Mouse (Mus musculus): ENCODE results near the gene Lyrm1. TPM values are rescaled to one million over a fixed set of nuclear protein-coding genes. Genes with fewer than 3 reads are reported as not detected.

Gene Lyrm1
- polyA plus RNA-seq (2012; rRNA removed): 16.6 and 19.4 TPM in 2 replicates

DNA sequence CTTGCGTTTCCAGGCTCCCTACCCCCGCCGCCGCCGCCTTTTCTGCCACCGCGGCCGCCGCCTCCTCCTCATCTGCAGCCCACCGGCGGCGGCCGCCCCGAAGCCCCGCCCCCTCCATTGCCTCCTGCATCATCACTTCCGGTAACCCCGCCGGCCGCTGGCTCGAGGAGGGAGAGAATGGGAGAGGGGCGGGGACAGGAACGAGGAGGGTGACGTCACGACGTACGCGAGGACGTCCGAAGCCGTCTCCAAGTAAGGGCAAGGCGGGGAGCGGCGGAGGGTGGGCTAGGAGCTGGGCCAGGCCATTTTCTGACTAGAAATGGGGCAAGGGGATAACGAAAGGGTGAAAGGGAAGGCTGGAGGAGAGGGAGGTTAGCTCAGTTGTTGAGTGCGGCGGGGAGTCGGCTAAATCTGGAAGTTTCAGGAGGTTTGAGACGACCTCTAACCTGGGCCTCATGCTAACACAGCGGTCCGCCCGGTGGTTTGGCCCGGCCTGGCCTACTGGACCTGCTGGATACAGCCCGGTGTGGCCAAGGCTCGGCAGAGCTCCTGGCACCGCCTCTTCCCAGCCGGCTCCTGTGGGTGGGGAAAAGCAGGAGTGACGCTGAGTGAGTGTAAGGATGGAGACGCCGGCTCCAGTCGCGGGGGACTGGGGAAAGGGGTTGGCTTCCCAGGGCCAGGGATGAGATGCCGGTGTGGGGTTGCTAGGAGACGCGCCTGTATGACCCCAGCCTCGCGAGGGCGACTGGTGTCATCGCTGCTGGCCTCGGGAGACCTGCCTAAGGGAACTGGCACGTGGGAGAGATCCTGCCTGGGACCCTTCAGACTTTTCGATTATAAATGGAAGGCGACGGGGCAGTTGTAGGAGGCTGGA, at the start of gene Lyrm1, which contains the start of gene Dcun1d3:
Gene Lyrm1 (plus strand): TSS at position 223 of the 874 bp plus-strand sequence.
Gene Dcun1d3 (minus strand): TSS at position 660 of the 874 bp plus-strand sequence.
- peak; percentile 71 for TF ChIP-seq POLR2A (IDR thresholded peaks at IDR 0.05; ENCODE audit: borderline replicate concordance, insufficient read depth, low read length)
- TF ChIP-seq CTCF (IDR thresholded peaks at IDR 0.05; ENCODE audit: borderline replicate concordance, insufficient read depth, low read depth, low read length): no peak
- Histone ChIP-seq H3K27me3 (ENCODE audit: control insufficient read depth, insufficient read depth, low read length) (no peaks in the 10 kb centered on the region), H3K27ac (ENCODE audit: insufficient read depth, low read length) (peak within 1 kb of the TSS; percentile 94), H3K4me3 (replicated peaks; ENCODE audit: insufficient read depth, low read depth, low read length) (peak within 1 kb of the TSS; percentile 86), H3K4me1 (ENCODE audit: control insufficient read depth, insufficient read depth, low read length) (no peaks in the 10 kb centered on the region)
- DNase-seq: peak; percentile 97
- under 1% methylated on average over 63 of the region's 63 CpGs for WGBS

GRCm38 (mm10) chr7:119847396-119847795, 48.3 kb upstream of the Lyrm1 start:
- H3K4me1 ChIP-seq (ENCODE audit: control insufficient read depth, insufficient read depth, low read length): no peaks in the 10 kb centered on the region
- H3K4me3 ChIP-seq (replicated peaks; ENCODE audit: insufficient read depth, low read depth, low read length): no peak overlapping the region
- H3K27me3 ChIP-seq (ENCODE audit: control insufficient read depth, insufficient read depth, low read length): no peaks in the 10 kb centered on the region
- H3K27ac ChIP-seq (ENCODE audit: insufficient read depth, low read length): no peak overlapping the region
- TF ChIP-seq CTCF (IDR thresholded peaks at IDR 0.05; ENCODE audit: borderline replicate concordance, insufficient read depth, low read depth, low read length): no peak
- TF ChIP-seq POLR2A (IDR thresholded peaks at IDR 0.05; ENCODE audit: borderline replicate concordance, insufficient read depth, low read length): no peak
- WGBS: 83% methylated on average over 2 of the region's 2 CpGs
- no peak for DNase-seq

GRCm38 (mm10) chr7:119849096-119849495, 46.6 kb upstream of the Lyrm1 start:
- no peaks in the 10 kb centered on the region for H3K27me3 ChIP-seq (ENCODE audit: control insufficient read depth, insufficient read depth, low read length)
- H3K4me1 ChIP-seq (ENCODE audit: control insufficient read depth, insufficient read depth, low read length): no peaks in the 10 kb centered on the region
- H3K4me3 ChIP-seq (replicated peaks; ENCODE audit: insufficient read depth, low read depth, low read length): no peak overlapping the region
- WGBS: 0% methylated on average over 1 of the region's 1 CpGs
- peak; percentile 42 to 72 for DNase-seq
- H3K27ac ChIP-seq (ENCODE audit: insufficient read depth, low read length): no peak overlapping the region
- TF ChIP-seq CTCF (IDR thresholded peaks at IDR 0.05; ENCODE audit: borderline replicate concordance, insufficient read depth, low read depth, low read length) (peak; percentile 93), POLR2A (IDR thresholded peaks at IDR 0.05; ENCODE audit: borderline replicate concordance, insufficient read depth, low read length) (no peak)

DNA sequence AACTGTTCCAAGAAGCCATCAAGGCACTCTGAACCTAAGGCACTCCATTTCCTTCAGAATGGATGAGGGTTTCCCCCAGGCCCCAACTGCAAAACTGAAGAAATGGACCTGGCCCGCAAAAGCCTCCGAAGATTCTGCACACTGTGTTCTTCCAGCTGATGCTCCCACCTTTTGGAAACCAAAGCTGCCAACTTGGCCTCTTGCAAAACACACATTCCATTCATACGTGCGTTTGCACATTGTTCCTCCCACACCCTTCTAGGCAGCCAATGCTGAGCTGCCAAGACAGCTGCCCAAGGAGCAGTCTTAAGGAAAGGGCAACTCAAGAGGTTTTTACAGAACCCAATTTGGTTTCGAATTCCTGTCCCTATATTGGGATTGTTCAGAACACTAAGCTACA, 44.9 kb upstream of the Lyrm1 start:
- no peaks in the 10 kb centered on the region for H3K4me1 ChIP-seq (ENCODE audit: control insufficient read depth, insufficient read depth, low read length)
- WGBS: 61% methylated on average over 5 of the region's 5 CpGs
- H3K27ac ChIP-seq (ENCODE audit: insufficient read depth, low read length): no peak overlapping the region
- H3K27me3 ChIP-seq (ENCODE audit: control insufficient read depth, insufficient read depth, low read length): no peaks in the 10 kb centered on the region
- no peak for DNase-seq
- TF ChIP-seq POLR2A (IDR thresholded peaks at IDR 0.05; ENCODE audit: borderline replicate concordance, insufficient read depth, low read length) (no peak), CTCF (IDR thresholded peaks at IDR 0.05; ENCODE audit: borderline replicate concordance, insufficient read depth, low read depth, low read length) (no peak)
- no peak overlapping the region for H3K4me3 ChIP-seq (replicated peaks; ENCODE audit: insufficient read depth, low read depth, low read length)

- no peak for TF ChIP-seq POLR2A (IDR thresholded peaks at IDR 0.05; ENCODE audit: borderline replicate concordance, insufficient read depth, low read length)
- no peak for TF ChIP-seq CTCF (IDR thresholded peaks at IDR 0.05; ENCODE audit: borderline replicate concordance, insufficient read depth, low read depth, low read length)
- Histone ChIP-seq H3K27ac (ENCODE audit: insufficient read depth, low read length) (no peak overlapping the region), H3K27me3 (ENCODE audit: control insufficient read depth, insufficient read depth, low read length) (no peaks in the 10 kb centered on the region), H3K4me1 (ENCODE audit: control insufficient read depth, insufficient read depth, low read length) (no peaks in the 10 kb centered on the region), H3K4me3 (replicated peaks; ENCODE audit: insufficient read depth, low read depth, low read length) (no peak overlapping the region)
- DNase-seq: no peak
Measured at GRCm38 (mm10) chr7:119852494-119852893, 43.2 kb upstream of the Lyrm1 start.

- no peak for TF ChIP-seq POLR2A (IDR thresholded peaks at IDR 0.05; ENCODE audit: borderline replicate concordance, insufficient read depth, low read length)
- no peak for TF ChIP-seq CTCF (IDR thresholded peaks at IDR 0.05; ENCODE audit: borderline replicate concordance, insufficient read depth, low read depth, low read length)
- H3K4me1 ChIP-seq (ENCODE audit: control insufficient read depth, insufficient read depth, low read length): no peaks in the 10 kb centered on the region
- 95% methylated on average over 1 of the region's 1 CpGs for whole genome bisulfite sequencing
Measured at GRCm38 (mm10) chr7:119853186-119853585, 42.5 kb upstream of the Lyrm1 start.

DNA sequence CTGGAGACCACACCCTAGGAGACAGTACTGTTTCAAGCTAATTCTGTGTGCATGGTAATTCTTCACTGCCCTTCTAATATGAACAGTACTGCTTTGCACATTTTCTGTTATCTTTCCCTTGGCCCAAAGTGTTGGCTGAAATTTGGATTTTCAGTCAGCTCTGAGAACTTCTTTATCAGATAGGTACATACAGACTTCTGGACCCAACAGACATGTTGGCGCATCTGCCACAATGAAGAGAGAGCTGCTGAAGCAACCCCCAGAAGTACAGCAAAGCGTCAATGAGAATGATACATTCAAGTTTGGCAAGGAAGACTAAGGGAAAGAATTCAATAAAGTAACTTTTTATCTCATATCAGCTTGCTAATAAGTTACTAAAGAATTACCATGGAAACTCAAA, 41.3 kb upstream of the Lyrm1 start:
- no peaks in the 10 kb centered on the region for H3K4me1 ChIP-seq (ENCODE audit: control insufficient read depth, insufficient read depth, low read length)
- no peak overlapping the region for H3K4me3 ChIP-seq (replicated peaks; ENCODE audit: insufficient read depth, low read depth, low read length)
- H3K27me3 ChIP-seq (ENCODE audit: control insufficient read depth, insufficient read depth, low read length): no peaks in the 10 kb centered on the region
- TF ChIP-seq POLR2A (IDR thresholded peaks at IDR 0.05; ENCODE audit: borderline replicate concordance, insufficient read depth, low read length) (no peak), CTCF (IDR thresholded peaks at IDR 0.05; ENCODE audit: borderline replicate concordance, insufficient read depth, low read depth, low read length) (no peak)
- no peak for DNase-seq
- WGBS: 96% methylated on average over 2 of the region's 2 CpGs
- H3K27ac ChIP-seq (ENCODE audit: insufficient read depth, low read length): no peak overlapping the region

More at GRCm38 (mm10) chr7:119853186-119853585, 42.5 kb upstream of the Lyrm1 start:
- no peaks in the 10 kb centered on the region for H3K27me3 ChIP-seq (ENCODE audit: control insufficient read depth, insufficient read depth, low read length)
- H3K27ac ChIP-seq (ENCODE audit: insufficient read depth, low read length): no peak overlapping the region
- DNase-seq: no peak
- H3K4me3 ChIP-seq (replicated peaks; ENCODE audit: insufficient read depth, low read depth, low read length): no peak overlapping the region

- no peaks in the 10 kb centered on the region for H3K4me1 ChIP-seq (ENCODE audit: control insufficient read depth, insufficient read depth, low read length)
- H3K4me3 ChIP-seq (replicated peaks; ENCODE audit: insufficient read depth, low read depth, low read length): no peak overlapping the region
- H3K27me3 ChIP-seq (ENCODE audit: control insufficient read depth, insufficient read depth, low read length): no peaks in the 10 kb centered on the region
- TF ChIP-seq CTCF (IDR thresholded peaks at IDR 0.05; ENCODE audit: borderline replicate concordance, insufficient read depth, low read depth, low read length): no peak
- TF ChIP-seq POLR2A (IDR thresholded peaks at IDR 0.05; ENCODE audit: borderline replicate concordance, insufficient read depth, low read length): no peak
- no peak overlapping the region for H3K27ac ChIP-seq (ENCODE audit: insufficient read depth, low read length)
- no peak for DNase-seq
Measured at GRCm38 (mm10) chr7:119855031-119855430, 40.6 kb upstream of the Lyrm1 start.

Measured in cerebellum, adult 2 months (tissue).